Mouse (Mus musculus): ENCODE measurements at regions not wholly inside any gene's neighbourhood (a gene's known extent, or its start where the extent isn't known, plus 50 kb on each side); places are given as distances from the start of the nearest gene placed in this dataset.

- no peaks in the 10 kb centered on the region for H3K4me1 ChIP-seq (ENCODE audit: control insufficient read depth, insufficient read depth, low read length)
These were observed 318.9 kb upstream of the Fshr start for GRCm38 (mm10) chr17:89519413-89519812.

GRCm38 (mm10) chr17:89505288-89505687 is 304.8 kb upstream of the Fshr start:
- H3K27me3 ChIP-seq (ENCODE audit: control insufficient read depth, insufficient read depth, low read length), result no peaks in the 10 kb centered on the region
- TF ChIP-seq CTCF (IDR thresholded peaks at IDR 0.05; ENCODE audit: low read depth, low read length) (no peak), POLR2A (IDR thresholded peaks at IDR 0.05; ENCODE audit: extremely low read depth, insufficient read depth, low read length) (no peak)
- 76% methylated on average over 3 of the region's 3 CpGs for WGBS
- no peaks in the 10 kb centered on the region for H3K36me3 ChIP-seq (ENCODE audit: control insufficient read depth, insufficient read depth, low read length)
- no peak overlapping the region for H3K27ac ChIP-seq (replicated peaks; ENCODE audit: insufficient read depth, low read depth, low read length)
- no peak overlapping the region for H3K9ac ChIP-seq (ENCODE audit: low read depth, low read length)
- no peaks in the 10 kb centered on the region for H3K4me1 ChIP-seq (ENCODE audit: control insufficient read depth, insufficient read depth, low read length)
- no peak overlapping the region for H3K4me3 ChIP-seq (ENCODE audit: insufficient read depth, low read depth, low read length)
- H3K79me2 ChIP-seq (ENCODE audit: control insufficient read depth, insufficient read depth, low read length), result no peaks in the 10 kb centered on the region
- no peak for DNase-seq (ENCODE audit: extremely low read depth, low read depth, low spot score)

More at GRCm38 (mm10) chr17:89519413-89519812, 318.9 kb upstream of the Fshr start:
- Histone ChIP-seq H3K27ac (replicated peaks; ENCODE audit: insufficient read depth, low read depth, low read length) (no peak overlapping the region), H3K4me3 (ENCODE audit: insufficient read depth, low read depth, low read length) (no peak overlapping the region), H3K9ac (ENCODE audit: low read depth, low read length) (no peak overlapping the region), H3K36me3 (ENCODE audit: control insufficient read depth, insufficient read depth, low read length) (no peaks in the 10 kb centered on the region), H3K27me3 (ENCODE audit: control insufficient read depth, insufficient read depth, low read length) (no peaks in the 10 kb centered on the region), H3K79me2 (ENCODE audit: control insufficient read depth, insufficient read depth, low read length) (no peaks in the 10 kb centered on the region)
- no peak for DNase-seq (ENCODE audit: extremely low read depth, low read depth, low spot score)
- 69% methylated on average over 2 of the region's 2 CpGs for WGBS
- TF ChIP-seq CTCF (IDR thresholded peaks at IDR 0.05; ENCODE audit: low read depth, low read length) (no peak), POLR2A (IDR thresholded peaks at IDR 0.05; ENCODE audit: extremely low read depth, insufficient read depth, low read length) (no peak)

GRCm38 (mm10) chr17:89493547-89493946 is 293.1 kb upstream of the Fshr start:
- WGBS, result 55% methylated on average over 2 of the region's 2 CpGs
- TF ChIP-seq CTCF (IDR thresholded peaks at IDR 0.05; ENCODE audit: low read depth, low read length) (no peak), POLR2A (IDR thresholded peaks at IDR 0.05; ENCODE audit: extremely low read depth, insufficient read depth, low read length) (no peak)
- Histone ChIP-seq H3K27me3 (ENCODE audit: control insufficient read depth, insufficient read depth, low read length) (no peaks in the 10 kb centered on the region), H3K9ac (ENCODE audit: low read depth, low read length) (no peak overlapping the region), H3K79me2 (ENCODE audit: control insufficient read depth, insufficient read depth, low read length) (no peaks in the 10 kb centered on the region), H3K4me1 (ENCODE audit: control insufficient read depth, insufficient read depth, low read length) (no peaks in the 10 kb centered on the region), H3K36me3 (ENCODE audit: control insufficient read depth, insufficient read depth, low read length) (no peaks in the 10 kb centered on the region), H3K4me3 (ENCODE audit: insufficient read depth, low read depth, low read length) (no peak overlapping the region), H3K27ac (replicated peaks; ENCODE audit: insufficient read depth, low read depth, low read length) (no peak overlapping the region)
- DNase-seq (ENCODE audit: extremely low read depth, low read depth, low spot score), result no peak

GRCm38 (mm10) chr17:89466486-89466885 is 266.0 kb upstream of the Fshr start:
- H3K4me3 ChIP-seq (ENCODE audit: insufficient read depth, low read depth, low read length), result no peak overlapping the region
- H3K9ac ChIP-seq (ENCODE audit: low read depth, low read length), result no peak overlapping the region
- TF ChIP-seq CTCF (IDR thresholded peaks at IDR 0.05; ENCODE audit: low read depth, low read length) (no peak), POLR2A (IDR thresholded peaks at IDR 0.05; ENCODE audit: extremely low read depth, insufficient read depth, low read length) (no peak)
- H3K27ac ChIP-seq (replicated peaks; ENCODE audit: insufficient read depth, low read depth, low read length), result no peak overlapping the region
- H3K79me2 ChIP-seq (ENCODE audit: control insufficient read depth, insufficient read depth, low read length), result no peaks in the 10 kb centered on the region
- no peaks in the 10 kb centered on the region for H3K4me1 ChIP-seq (ENCODE audit: control insufficient read depth, insufficient read depth, low read length)
- H3K36me3 ChIP-seq (ENCODE audit: control insufficient read depth, insufficient read depth, low read length), result no peaks in the 10 kb centered on the region
- H3K27me3 ChIP-seq (ENCODE audit: control insufficient read depth, insufficient read depth, low read length), result no peaks in the 10 kb centered on the region
- no peak for DNase-seq (ENCODE audit: extremely low read depth, low read depth, low spot score)
- 75% methylated on average over 1 of the region's 1 CpGs for WGBS

- no peaks in the 10 kb centered on the region for H3K36me3 ChIP-seq (ENCODE audit: control insufficient read depth, insufficient read depth, low read length)
- 59% methylated on average over 5 of the region's 5 CpGs for WGBS
These were observed 265.4 kb upstream of the Fshr start for GRCm38 (mm10) chr17:89465883-89466282.

GRCm38 (mm10) chr17:89460438-89460837 is 260.0 kb upstream of the Fshr start:
- no peaks in the 10 kb centered on the region for H3K4me1 ChIP-seq (ENCODE audit: control insufficient read depth, insufficient read depth, low read length)
- no peak overlapping the region for H3K4me3 ChIP-seq (ENCODE audit: insufficient read depth, low read depth, low read length)
- no peaks in the 10 kb centered on the region for H3K36me3 ChIP-seq (ENCODE audit: control insufficient read depth, insufficient read depth, low read length)
- 57% methylated on average over 5 of the region's 5 CpGs for WGBS
- H3K27ac ChIP-seq (replicated peaks; ENCODE audit: insufficient read depth, low read depth, low read length), result no peak overlapping the region
- DNase-seq (ENCODE audit: extremely low read depth, low read depth, low spot score), result no peak
- TF ChIP-seq CTCF (IDR thresholded peaks at IDR 0.05; ENCODE audit: low read depth, low read length), result no peak
- no peak for TF ChIP-seq POLR2A (IDR thresholded peaks at IDR 0.05; ENCODE audit: extremely low read depth, insufficient read depth, low read length)
- H3K79me2 ChIP-seq (ENCODE audit: control insufficient read depth, insufficient read depth, low read length), result no peaks in the 10 kb centered on the region
- H3K27me3 ChIP-seq (ENCODE audit: control insufficient read depth, insufficient read depth, low read length), result no peaks in the 10 kb centered on the region
- H3K9ac ChIP-seq (ENCODE audit: low read depth, low read length), result no peak overlapping the region

More at GRCm38 (mm10) chr17:89465883-89466282, 265.4 kb upstream of the Fshr start:
- Histone ChIP-seq H3K79me2 (ENCODE audit: control insufficient read depth, insufficient read depth, low read length) (no peaks in the 10 kb centered on the region), H3K9ac (ENCODE audit: low read depth, low read length) (no peak overlapping the region), H3K27ac (replicated peaks; ENCODE audit: insufficient read depth, low read depth, low read length) (no peak overlapping the region), H3K4me1 (ENCODE audit: control insufficient read depth, insufficient read depth, low read length) (no peaks in the 10 kb centered on the region), H3K4me3 (ENCODE audit: insufficient read depth, low read depth, low read length) (no peak overlapping the region), H3K27me3 (ENCODE audit: control insufficient read depth, insufficient read depth, low read length) (no peaks in the 10 kb centered on the region)
- TF ChIP-seq CTCF (IDR thresholded peaks at IDR 0.05; ENCODE audit: low read depth, low read length) (no peak), POLR2A (IDR thresholded peaks at IDR 0.05; ENCODE audit: extremely low read depth, insufficient read depth, low read length) (no peak)
- DNase-seq (ENCODE audit: extremely low read depth, low read depth, low spot score), result no peak

Data from liver, adult 2 months (tissue).